In the genomic region with DNA sequence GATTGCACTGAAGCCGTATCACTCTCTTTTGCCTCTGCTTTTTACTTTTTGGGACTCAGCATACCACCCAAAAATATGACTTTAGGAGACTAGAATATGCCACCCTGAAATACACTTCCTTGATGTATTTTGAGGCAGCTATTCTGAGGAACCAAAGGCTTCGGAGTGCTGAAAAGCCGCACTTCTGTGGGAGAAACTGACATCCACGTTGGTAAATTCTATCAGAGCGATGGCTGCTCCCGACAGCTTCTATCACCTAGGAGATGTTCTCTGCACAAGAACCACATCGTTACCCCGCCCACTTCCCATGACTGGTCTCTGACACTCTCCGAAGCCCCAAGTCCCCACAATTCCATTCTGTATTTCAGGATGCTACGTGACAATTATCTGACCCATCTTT, we compare ENCODE assay signal across 14 mouse cellular contexts. TPM values are rescaled to one million over a fixed set of nuclear protein-coding genes. Genes with fewer than 3 reads are reported as not detected.
A peak's percentile ranks its signal among the peaks of the same experiment; 100 is the strongest.
DNase-seq lines count a peak whose midpoint lies in the region; TF ChIP-seq lines count a peak whose summit lies in the region.
"Had no signal": no experiment of that assay in that cellular context is flagged by ENCODE, and none has a peak within 500 bp of the region (broad histone marks: within the 10 kb centered on the region; RNA-seq: fewer than 3 reads in every experiment).

No protein-coding gene starts in this region.

- peak; percentile 20 for DNase-seq in cerebellum, adult 11-12 months
- DNase-seq in cerebellum, postnatal 4 days (ENCODE audit: low spot score in 2 of 2): no peak
- DNase-seq in layer of hippocampus, adult 2 months (ENCODE audit: low spot score in 2 of 2): no peak
- DNase-seq in layer of hippocampus, postnatal 25 days (ENCODE audit: extremely low spot score in 1 of 2, low spot score in 1 of 2): no peak
- peak; percentile 70 to 87 for DNase-seq in right cerebral cortex, postnatal 10 days (ENCODE audit: low spot score in 2 of 2)
- no peak for DNase-seq in right cerebral cortex, postnatal 4 days
- peak; percentile 87 for DNase-seq in telencephalon, adult 2 months (ENCODE audit: low read depth, low spot score)
- DNase-seq in liver: no peak
- DNase-seq: adrenal gland, postnatal 36 days; lung, postnatal 14 days had no signal

- TF ChIP-seq CTCF in layer of hippocampus, adult 2 months (conservative IDR thresholded peaks at IDR 0.05): no peak

- peak overlapping the region; percentile 98 for H3K27ac ChIP-seq in layer of hippocampus, adult 2 months
- H3K27ac ChIP-seq: embryonic facial prominence, embryonic 12.5 days; kidney, embryonic 15.5 days; limb, embryonic 12.5 days had no signal

- H3K4me3 ChIP-seq in layer of hippocampus, adult 2 months: no peak overlapping the region
- H3K4me3 ChIP-seq: embryonic facial prominence, embryonic 12.5 days; kidney, embryonic 15.5 days; limb, embryonic 12.5 days; myocyte had no signal

RNA-seq across cellular contexts. Expression of a gene that starts 8.0 kb away (rescaled TPM):
- 100 to 1,000 TPM; 226 to 243 TPM for total RNA-seq in layer of hippocampus, adult 2 months (2021)
- 100 to 1,000 TPM; 220 to 233 TPM for total RNA-seq in layer of hippocampus, postnatal 25 days (2021)

Comparison
In these comparisons a context has a peak if more than half of its experiments do, and no peak if none do; other contexts are left out.
1. DNase-seq: peak in cerebellum, adult 11-12 months (single experiment), right cerebral cortex, postnatal 10 days (2 of 2) and telencephalon, adult 2 months (single experiment); none in cerebellum, postnatal 4 days (0 of 2), layer of hippocampus, adult 2 months (0 of 2), layer of hippocampus, postnatal 25 days (0 of 2), right cerebral cortex, postnatal 4 days (single experiment) and liver (single experiment).